Mouse (Mus musculus): ENCODE data around the gene Ggta1. TPM values are rescaled to one million over a fixed set of nuclear protein-coding genes. Genes with fewer than 3 reads are reported as not detected.

The Ggta1 gene
- polyA plus RNA-seq, 1 experiment from 2014 or later = 18.6 TPM

DNA sequence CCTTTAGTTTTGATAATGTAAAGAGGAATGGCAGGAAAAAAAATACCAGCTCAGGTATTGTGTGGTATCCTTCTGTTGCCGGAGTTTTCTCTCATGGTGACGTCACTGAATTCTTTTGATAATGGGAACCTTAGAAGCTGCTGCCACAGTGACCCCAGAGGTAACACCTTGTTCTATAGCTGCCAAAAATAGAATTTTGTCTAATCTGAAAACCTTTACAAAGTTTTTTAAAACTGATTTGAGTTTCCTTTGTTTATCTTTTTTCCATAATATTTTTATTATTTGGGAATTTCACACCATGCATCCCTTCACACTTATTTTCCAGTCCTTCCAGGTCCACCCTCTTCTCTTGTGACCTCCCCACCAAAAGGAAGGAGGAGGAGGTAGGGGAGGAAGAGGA, 95.4 kb downstream of the Ggta1 start, which contains the start of gene 4930568D16Rik:
4930568D16Rik (minus strand) TSS at position 101 of the 400 bp plus-strand sequence.
- Histone ChIP-seq H3K36me3 (ENCODE audit: control insufficient read depth, insufficient read depth, low read length) (no peaks in the 10 kb centered on the region), H3K4me2 (no peak within 1 kb of the TSS), H3K9me3 (ENCODE audit: control insufficient read depth, low read length) (no peaks in the 10 kb centered on the region), H3K4me1 (replicated peaks; ENCODE audit: control insufficient read depth, insufficient read depth, low read length) (no peaks in the 10 kb centered on the region), H3K27ac (ENCODE audit: low read depth, low read length) (no peak within 1 kb of the TSS), H3K9ac (ENCODE audit: low read depth, low read length) (no peak within 1 kb of the TSS), H3K4me3 (ENCODE audit: low read depth, low read length) (no peak within 1 kb of the TSS), H3K27me3 (replicated peaks; ENCODE audit: control insufficient read depth, insufficient read depth, low read length) (no peaks in the 10 kb centered on the region)
- ATAC-seq (replicated peaks; ENCODE audit: low FRiP score) (no peak), DNase-seq (ENCODE audit: low spot score) (no peak)
- WGBS = 81% methylated on average over 2 of the region's 2 CpGs

Other genes starting within 250 kb of the Ggta1 start
- 76.4 and 85.4 TPM in 2 replicates for gene Gsn, start 206.9 kb downstream of the Ggta1 start, polyA plus RNA-seq (2014; fragmentation: Nextera tagmentation; extraction: Ambion mirVana)
- gene Stom, start 126.3 kb downstream of the Ggta1 start, polyA plus RNA-seq (2014; fragmentation: Nextera tagmentation; extraction: Ambion mirVana) = 87.7 and 97.0 TPM in 2 replicates
- gene 4930568D16Rik, start 95.5 kb downstream of the Ggta1 start, polyA plus RNA-seq (2014; fragmentation: Nextera tagmentation; extraction: Ambion mirVana) = not detected in 2 replicates
- not detected in 2 replicates for gene 4930402F06Rik, start 66.1 kb downstream of the Ggta1 start, polyA plus RNA-seq (2014; fragmentation: Nextera tagmentation; extraction: Ambion mirVana)
- 16.2 and 20.0 TPM in 2 replicates for gene Dab2ip, start 95.0 kb upstream of the Ggta1 start, polyA plus RNA-seq (2014; fragmentation: Nextera tagmentation; extraction: Ambion mirVana)

All from liver, embryonic 11.5 days (tissue).